Mouse (Mus musculus) monocyte, adult 59 days (primary cell): ENCODE measurements around the gene Gm14403. TPM values are rescaled to one million over a fixed set of nuclear protein-coding genes. Genes with fewer than 3 reads are reported as not detected.

ENCODE experiments used
- total RNA-seq, 2 experiments: library from RNA; stranded (reverse); gene quantifications; one replicate each; pipeline ENCODE4 v1.2.4; 2023

Gene Gm14403
- 1 to 10 TPM; 6.0 to 7.2 TPM for total RNA-seq

GRCm38 (mm10) chr2:177498067-177498466, at the start of gene Gm14403:
Gene Gm14403 (plus strand): TSS chr2:177498215.

GRCm38 (mm10) chr2:177464676-177465075, 33.3 kb upstream of the Gm14403 start, which contains the start of gene Zfp970:
Gene Zfp970 (plus strand): TSS chr2:177464733.

Other genes starting within 250 kb of the Gm14403 start
- under 1 TPM in 1 of 2 experiments, not detected in 1; 0.86 TPM for gene Gm14409, start 231.2 kb upstream of the Gm14403 start, total RNA-seq
- not detected for gene Gm14412, start 173.9 kb upstream of the Gm14403 start, total RNA-seq
- gene Gm14418, start 99.9 kb upstream of the Gm14403 start, total RNA-seq = 1 to 10 TPM in 1 of 2 experiments, under 1 TPM in 1; 0.50 to 2.9 TPM
- 1 to 10 TPM; 2.9 to 3.2 TPM for gene Zfp970, start 33.5 kb upstream of the Gm14403 start, total RNA-seq
- gene Gm14406, start 80.0 kb downstream of the Gm14403 start, total RNA-seq = not detected